Mouse (Mus musculus) urinary bladder, adult 18-20 months (tissue): ENCODE measurements around the gene Kcnk18.

Source experiments
- DNase-seq, 2 experiments: peaks; one replicate each; pipeline ENCODE4 v3.0.0; 2022; ENCODE audit warnings: low spot score in 2 of 2, mixed read lengths in 2 of 2

The Kcnk18 gene

DNA sequence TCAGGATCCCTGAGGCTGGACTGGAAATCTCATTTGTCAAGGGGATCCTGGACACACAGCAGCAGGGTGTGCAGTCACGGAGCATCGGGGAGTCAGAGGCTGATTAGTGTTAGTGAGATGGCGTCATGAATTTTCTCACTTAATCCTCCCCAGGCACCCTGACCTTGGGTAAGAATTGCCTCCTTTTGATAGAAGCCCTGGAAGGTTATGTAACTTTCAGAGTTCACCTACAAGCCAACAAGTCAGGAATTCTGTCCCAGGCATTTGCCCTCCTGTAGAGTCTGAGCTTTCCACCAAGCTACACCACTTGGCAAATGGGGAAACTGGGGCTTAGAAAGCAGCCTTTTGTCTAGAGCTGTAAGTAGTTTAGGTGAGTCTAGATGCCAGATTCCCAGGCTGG lies 2.1 kb downstream of the Kcnk18 start:
- no peak for DNase-seq

- DNase-seq: no peak
Measured at GRCm38 (mm10) chr19:59228376-59228775, 9.4 kb downstream of the Kcnk18 start.

GRCm38 (mm10) chr19:59232786-59233185 lies 13.8 kb downstream of the Kcnk18 start:
- DNase-seq: no peak

DNA sequence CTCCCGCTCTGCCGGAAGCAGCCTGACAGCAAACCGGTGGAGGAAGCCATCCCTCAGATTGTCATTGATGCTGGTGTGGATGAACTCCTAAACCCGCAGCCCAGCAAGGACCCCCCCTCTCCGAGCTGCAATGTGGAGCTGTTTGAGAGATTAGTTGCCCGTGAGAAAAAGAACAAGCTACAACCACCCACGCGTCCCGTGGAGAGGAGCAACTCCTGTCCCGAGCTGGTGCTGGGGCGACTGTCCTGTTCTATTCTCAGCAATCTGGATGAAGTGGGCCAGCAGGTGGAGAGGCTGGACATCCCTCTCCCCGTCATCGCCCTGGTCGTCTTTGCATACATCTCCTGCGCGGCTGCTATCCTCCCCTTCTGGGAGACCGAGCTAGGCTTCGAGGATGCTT lies 16.0 kb downstream of the Kcnk18 start:
- DNase-seq: no peak

DNA sequence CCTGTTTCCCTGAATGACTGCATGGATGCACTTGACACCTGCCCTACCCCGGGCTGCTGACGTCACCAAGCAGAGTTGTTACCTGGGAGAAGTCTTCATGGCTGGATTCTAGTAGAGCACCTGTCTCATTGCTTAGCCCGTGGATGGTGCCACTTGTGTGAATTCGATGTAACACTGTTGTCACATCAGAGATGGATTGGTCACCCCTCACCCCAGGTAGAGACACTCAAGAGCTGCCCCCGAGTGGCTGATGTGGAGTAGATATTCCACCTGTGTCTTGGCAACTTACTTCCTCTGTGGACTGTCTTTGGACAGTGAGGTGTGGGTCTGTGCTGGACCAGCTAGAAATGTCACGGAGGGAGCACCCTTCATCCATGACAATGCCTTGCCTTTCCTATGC lies 17.0 kb downstream of the Kcnk18 start:
- DNase-seq: no peak

- no peak for DNase-seq
Measured at GRCm38 (mm10) chr19:59238630-59239029, 19.6 kb downstream of the Kcnk18 start.

GRCm38 (mm10) chr19:59239124-59239817 lies 20.3 kb downstream of the Kcnk18 start:
- peak; percentile 67 to 92 for DNase-seq

DNA sequence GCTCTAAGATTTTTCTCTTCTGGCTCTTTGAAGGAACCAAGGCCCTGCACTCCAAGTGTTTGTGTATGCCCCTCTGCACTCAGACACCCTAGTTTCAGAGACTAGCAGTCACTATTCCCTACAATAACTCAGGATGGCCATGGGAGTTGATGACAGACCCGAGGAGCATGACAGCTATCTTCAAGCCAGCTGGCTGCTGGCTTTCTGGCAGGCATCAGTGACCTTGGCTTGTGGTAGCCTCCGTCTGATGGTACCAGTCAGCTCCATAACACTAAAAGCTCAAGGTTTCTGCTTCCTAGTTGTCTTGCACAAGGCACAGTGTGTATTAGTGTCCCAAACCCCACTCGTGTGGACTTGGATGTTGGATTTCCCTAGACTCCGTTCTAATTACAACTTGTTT lies 23.0 kb downstream of the Kcnk18 start:
- no peak for DNase-seq

- DNase-seq: no peak
Measured at GRCm38 (mm10) chr19:59243057-59243456, 24.0 kb downstream of the Kcnk18 start.

GRCm38 (mm10) chr19:59248144-59248543 lies 29.1 kb downstream of the Kcnk18 start:
- DNase-seq: no peak

- DNase-seq: no peak
Measured at GRCm38 (mm10) chr19:59248553-59249286, 29.7 kb downstream of the Kcnk18 start.

DNA sequence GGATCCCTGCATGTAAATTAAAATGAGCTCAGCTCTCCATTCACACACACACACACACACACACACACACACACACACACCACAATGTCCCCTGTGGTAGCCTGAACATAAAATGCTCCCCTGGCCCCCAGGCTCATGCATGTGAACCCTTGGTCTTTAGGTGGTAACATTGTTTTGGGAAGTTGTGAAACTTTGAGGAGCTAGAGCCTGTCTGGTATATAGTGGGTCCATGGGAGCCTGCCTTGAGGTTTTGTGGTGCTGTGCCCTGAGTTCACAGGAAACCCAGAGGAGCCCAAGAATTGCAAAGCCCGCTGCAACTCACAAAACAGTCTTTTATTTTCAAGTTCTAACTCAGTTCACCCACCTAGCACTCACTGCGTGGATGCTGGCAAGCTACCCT lies 33.6 kb downstream of the Kcnk18 start:
- no peak for DNase-seq

GRCm38 (mm10) chr19:59259633-59260032 lies 40.6 kb downstream of the Kcnk18 start:
- DNase-seq: no peak

DNA sequence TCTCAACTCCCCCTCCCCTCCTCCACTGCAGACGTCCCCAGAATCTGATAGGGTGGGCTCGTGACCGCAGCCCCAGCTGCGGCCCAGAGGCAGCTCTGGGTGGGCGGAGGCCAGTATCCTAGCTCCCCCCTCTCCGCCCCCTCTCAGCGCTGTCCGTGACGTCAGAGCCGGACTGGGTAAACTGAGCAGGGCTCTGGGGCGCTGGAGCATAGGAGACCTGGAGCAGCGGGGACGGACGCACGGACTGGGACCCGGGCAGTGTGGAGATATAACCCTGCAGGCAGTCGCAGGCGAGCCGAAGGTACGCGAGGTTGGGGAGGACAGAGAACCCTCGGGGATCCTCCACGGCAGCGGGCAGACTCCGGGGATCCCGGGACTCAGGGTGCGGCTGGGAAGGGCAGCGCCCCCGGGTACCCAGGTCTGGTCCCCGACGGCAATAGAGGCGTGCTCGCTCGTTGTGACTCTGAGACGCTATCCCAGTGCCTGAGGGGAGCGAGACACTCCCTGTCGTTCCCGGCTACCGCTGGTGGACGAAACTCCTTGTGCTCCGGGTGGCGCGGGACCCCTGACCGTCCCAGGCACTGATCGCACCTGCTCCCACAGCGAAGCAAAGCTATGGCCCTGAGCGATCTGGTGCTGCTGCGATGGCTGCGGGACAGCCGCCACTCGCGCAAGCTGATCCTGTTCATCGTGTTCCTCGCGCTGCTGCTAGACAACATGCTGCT lies 41.9 kb downstream of the Kcnk18 start, which contains the start of gene Slc18a2:
Gene Slc18a2 (plus strand): TSS at position 179 of the 725 bp plus-strand sequence.
- DNase-seq: peak in 1 of 2 experiments; percentile 11

GRCm38 (mm10) chr19:59261604-59262003 lies 42.6 kb downstream of the Kcnk18 start:
- no peak for DNase-seq

- no peak for DNase-seq
Measured at GRCm38 (mm10) chr19:59263171-59263570, 44.2 kb downstream of the Kcnk18 start.

DNA sequence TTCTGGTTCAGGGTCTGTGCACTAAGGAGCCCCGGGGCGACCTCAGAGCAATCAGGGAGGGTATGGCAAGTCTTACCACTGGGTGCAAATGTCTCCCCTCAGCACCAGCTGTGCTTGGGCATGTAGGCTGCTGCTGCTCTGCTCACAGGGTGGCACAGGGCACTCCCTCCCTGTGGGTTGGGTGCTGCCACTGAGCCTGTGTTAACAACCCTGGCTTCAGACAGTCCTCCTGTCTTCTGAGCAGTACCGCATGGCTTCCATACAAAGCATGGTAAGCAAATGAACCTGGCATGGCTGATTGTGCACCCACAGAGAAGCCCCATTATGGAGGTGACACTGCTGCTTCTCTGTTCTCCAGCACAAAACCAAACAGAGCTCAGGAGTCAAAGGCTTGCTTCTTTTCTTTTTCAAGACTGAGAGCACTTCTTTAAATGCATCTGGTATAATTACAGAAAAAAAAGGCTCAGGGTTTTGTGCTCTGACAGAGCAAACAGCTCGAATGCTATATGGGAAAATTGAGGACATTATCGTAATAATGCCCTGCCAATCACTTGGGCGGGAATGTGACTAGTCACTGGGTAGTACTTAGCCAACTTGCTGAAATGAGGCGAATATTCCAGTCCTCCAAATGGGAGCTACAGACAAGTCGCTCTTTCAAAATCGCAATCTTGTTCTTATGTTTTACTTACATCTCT lies 46.0 kb downstream of the Kcnk18 start:
- DNase-seq: no peak

- DNase-seq: no peak
Measured at GRCm38 (mm10) chr19:59265907-59266306, 46.9 kb downstream of the Kcnk18 start.

GRCm38 (mm10) chr19:59267417-59267963 lies 48.5 kb downstream of the Kcnk18 start:
- DNase-seq: no peak

- no peak for DNase-seq
Measured at GRCm38 (mm10) chr19:59273190-59273589, 54.2 kb downstream of the Kcnk18 start.

DNA sequence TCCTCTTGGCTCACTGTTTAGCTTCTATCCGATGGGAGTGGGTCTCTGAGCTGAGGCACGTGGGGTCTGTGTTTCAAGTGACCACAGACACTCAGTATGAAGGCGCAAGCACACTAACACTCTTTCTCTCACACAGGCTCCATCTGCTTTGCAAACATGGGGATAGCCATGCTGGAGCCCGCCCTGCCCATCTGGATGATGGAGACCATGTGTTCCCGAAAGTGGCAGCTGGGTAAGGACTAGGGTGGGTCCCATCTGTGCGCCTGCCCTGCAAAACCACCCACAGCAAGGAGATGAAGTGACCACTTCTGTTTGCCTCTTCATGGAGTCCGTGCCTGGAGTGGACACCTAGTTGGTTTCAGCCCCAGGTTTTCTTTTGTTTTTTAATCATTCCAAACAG lies 57.3 kb downstream of the Kcnk18 start:
- no peak for DNase-seq

GRCm38 (mm10) chr19:59280841-59281240 lies 61.8 kb downstream of the Kcnk18 start:
- no peak for DNase-seq
